Mouse (Mus musculus): Measurements from ENCODE around the gene Tbca. TPM values are rescaled to one million over a fixed set of nuclear protein-coding genes. Genes with fewer than 3 reads are reported as not detected.

Gene Tbca
- polyA plus RNA-seq, 1 experiment from 2014 or later = 235 TPM

DNA sequence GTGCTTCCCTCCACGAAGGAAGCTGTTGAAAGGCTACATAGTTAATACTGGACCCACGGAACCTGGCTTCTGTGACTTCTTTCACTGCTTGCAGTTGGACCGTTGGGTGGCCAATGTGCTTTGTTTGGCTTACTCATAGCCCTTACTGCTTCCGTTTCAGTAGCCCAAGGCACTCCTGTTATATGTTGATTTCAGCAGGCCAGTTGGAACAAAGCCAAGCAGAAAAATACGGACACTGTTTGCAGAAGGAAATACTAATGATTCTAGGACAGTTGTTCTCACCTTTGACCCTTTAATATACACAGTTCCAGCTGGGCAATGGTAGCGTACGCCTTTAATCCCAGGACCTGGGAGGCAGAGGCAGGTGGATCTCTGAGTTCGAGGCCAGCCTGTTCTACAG lies 70.5 kb downstream of the Tbca start:
- peaks cover 38% of the 10 kb centered on the region for H3K27me3 ChIP-seq
- H3K9me3 ChIP-seq (replicated peaks) = no peaks in the 10 kb centered on the region
- no peaks in the 10 kb centered on the region for H3K4me1 ChIP-seq
- no peaks in the 10 kb centered on the region for H3K36me3 ChIP-seq
- H3K4me2 ChIP-seq = no peak overlapping the region
- 69% methylated on average over 8 of the region's 8 CpGs for WGBS
- no peak overlapping the region for H3K9ac ChIP-seq
- no peak overlapping the region for H3K4me3 ChIP-seq (replicated peaks)
- ATAC-seq (replicated peaks; ENCODE audit: low FRiP score) = no peak
- H3K27ac ChIP-seq = no peak overlapping the region

DNA sequence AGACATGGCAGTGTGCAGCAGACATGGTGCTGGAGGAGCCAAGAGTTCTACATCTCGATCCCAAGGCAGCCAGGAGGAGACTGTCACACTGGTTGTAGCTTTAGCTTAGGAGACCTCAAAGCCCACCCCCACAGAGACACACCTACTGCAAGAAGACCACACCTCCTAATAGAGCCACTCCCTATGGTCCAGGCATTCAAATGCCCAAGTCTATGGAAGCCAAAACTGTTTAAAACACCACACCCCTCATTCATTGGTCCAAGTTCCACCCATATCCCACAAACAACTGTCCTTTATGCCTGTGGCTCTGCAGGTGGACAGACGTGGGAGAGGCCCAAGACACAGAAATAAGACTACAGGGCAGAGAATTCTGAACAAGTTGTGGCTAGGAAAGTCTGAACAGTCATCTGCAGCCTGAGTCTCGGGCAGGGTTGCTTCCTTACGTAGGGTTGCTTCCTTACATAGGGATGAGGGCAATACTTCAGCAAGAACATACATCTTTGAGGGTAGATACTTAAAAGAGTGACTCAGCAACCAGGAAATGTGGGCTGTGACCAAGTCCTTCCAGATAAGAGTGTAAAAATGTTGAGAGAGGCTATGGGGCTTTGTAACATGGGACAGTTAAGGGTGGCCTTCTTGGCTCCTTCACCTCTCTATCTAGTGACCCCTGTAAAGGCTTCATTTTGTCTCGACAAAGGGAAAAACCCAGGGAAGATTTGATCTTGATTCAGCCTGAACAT lies 74.0 kb downstream of the Tbca start:
- Histone ChIP-seq H3K4me1 (no peaks in the 10 kb centered on the region), H3K9ac (no peak overlapping the region), H3K36me3 (no peaks in the 10 kb centered on the region), H3K4me3 (replicated peaks) (no peak overlapping the region), H3K4me2 (no peak overlapping the region), H3K27ac (no peak overlapping the region), H3K9me3 (replicated peaks) (no peaks in the 10 kb centered on the region), H3K27me3 (peaks cover 60% of the 10 kb centered on the region)
- ATAC-seq (replicated peaks; ENCODE audit: low FRiP score) = no peak
- WGBS = 74% methylated on average over 5 of the region's 5 CpGs

- Histone ChIP-seq H3K4me3 (replicated peaks) (no peak overlapping the region), H3K27ac (no peak overlapping the region), H3K27me3 (peaks cover 95% of the 10 kb centered on the region), H3K9me3 (replicated peaks) (no peaks in the 10 kb centered on the region), H3K36me3 (no peaks in the 10 kb centered on the region), H3K4me1 (peaks cover 15% of the 10 kb centered on the region), H3K9ac (no peak overlapping the region), H3K4me2 (no peak overlapping the region)
- 39% methylated on average over 2 of the region's 2 CpGs for WGBS
- no peak for ATAC-seq (replicated peaks; ENCODE audit: low FRiP score)
These were observed 78.2 kb downstream of the Tbca start for GRCm38 (mm10) chr13:94866906-94867305.

DNA sequence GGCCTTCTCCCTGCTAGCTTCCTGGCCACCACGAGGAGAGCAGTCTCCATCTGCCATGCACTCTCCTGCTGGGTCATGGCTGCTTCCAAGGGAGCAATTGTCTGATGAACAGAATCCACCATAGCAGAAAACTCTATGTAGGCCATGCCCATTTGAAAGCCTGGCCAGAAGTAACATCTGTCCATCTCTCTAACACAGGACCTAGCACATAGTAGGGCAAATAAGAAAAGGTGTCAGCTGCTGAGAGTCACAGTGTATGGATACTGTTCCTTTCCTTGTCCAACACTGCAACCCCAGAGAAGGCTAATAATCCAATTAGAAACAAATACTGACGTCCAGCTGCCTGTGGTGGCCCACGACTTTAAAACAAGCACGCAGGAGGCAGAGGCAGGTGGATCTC lies 79.1 kb downstream of the Tbca start:
- H3K36me3 ChIP-seq = no peaks in the 10 kb centered on the region
- 59% methylated on average over 4 of the region's 4 CpGs for WGBS
- H3K9me3 ChIP-seq (replicated peaks) = no peaks in the 10 kb centered on the region
- no peak overlapping the region for H3K27ac ChIP-seq
- H3K9ac ChIP-seq = no peak overlapping the region
- H3K4me3 ChIP-seq (replicated peaks) = no peak overlapping the region
- ATAC-seq (replicated peaks; ENCODE audit: low FRiP score) = no peak
- H3K4me1 ChIP-seq = peaks cover 15% of the 10 kb centered on the region
- no peak overlapping the region for H3K4me2 ChIP-seq
- H3K27me3 ChIP-seq = peaks cover 95% of the 10 kb centered on the region

DNA sequence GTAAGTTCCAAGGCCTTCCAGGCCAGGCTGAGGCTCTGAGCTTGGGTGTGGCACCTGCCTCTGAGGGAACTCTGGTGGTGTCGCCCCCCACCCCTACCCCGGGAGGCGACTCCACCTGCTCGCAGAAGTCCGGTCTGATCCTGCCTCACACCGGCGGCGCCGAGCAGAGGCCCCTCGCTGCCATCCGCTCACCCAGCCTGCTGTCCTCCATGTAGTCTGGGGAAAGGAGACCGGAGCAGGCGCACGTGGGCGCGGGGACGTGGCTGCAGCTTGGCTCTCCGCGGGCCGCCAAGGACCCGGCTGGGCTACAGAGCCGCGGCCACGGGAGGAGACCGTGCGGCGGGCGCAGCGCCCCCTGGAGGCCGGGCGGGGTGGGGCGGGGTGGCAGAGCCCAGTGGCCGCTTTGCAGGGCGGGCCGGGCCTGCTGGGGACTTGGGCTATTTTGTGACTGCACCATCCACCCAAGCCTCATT lies 79.8 kb downstream of the Tbca start:
- H3K9ac ChIP-seq = peak overlapping the region; percentile 26; the same call in 1 of the 2 replicates
- H3K4me1 ChIP-seq = peaks cover 21% of the 10 kb centered on the region
- ATAC-seq (replicated peaks; ENCODE audit: low FRiP score) = peak; percentile 81
- no peak overlapping the region for H3K27ac ChIP-seq
- no peaks in the 10 kb centered on the region for H3K36me3 ChIP-seq
- peaks cover 95% of the 10 kb centered on the region for H3K27me3 ChIP-seq
- H3K4me2 ChIP-seq = peak overlapping the region; percentile 66
- no peaks in the 10 kb centered on the region for H3K9me3 ChIP-seq (replicated peaks)
- WGBS = under 1% methylated on average over 35 of the region's 35 CpGs
- H3K4me3 ChIP-seq (replicated peaks) = peak overlapping the region; percentile 40

DNA sequence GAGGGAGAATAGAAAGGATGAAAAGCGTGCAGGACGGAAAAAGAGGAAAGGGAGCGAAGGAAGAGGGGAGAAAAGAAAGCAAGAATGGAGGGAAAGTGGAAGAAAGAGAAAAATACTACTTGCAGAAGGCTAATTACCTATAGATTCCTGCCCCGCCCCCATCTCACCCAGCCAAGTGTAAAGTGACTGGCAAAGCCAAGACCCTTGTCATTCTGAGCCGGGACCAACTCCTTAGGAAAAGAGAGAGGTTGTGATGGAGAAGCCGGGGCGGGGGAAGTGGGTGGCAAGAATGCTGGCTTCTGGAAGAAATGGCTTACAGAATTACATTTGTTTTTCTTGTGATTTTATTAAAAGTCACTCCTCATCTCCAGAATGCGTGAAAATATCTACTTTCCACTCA lies 80.8 kb downstream of the Tbca start:
- 1% methylated on average over 8 of the region's 8 CpGs for whole genome bisulfite sequencing
- no peak for ATAC-seq (replicated peaks; ENCODE audit: low FRiP score)
- no peaks in the 10 kb centered on the region for H3K9me3 ChIP-seq (replicated peaks)

GRCm38 (mm10) chr13:94870071-94870460 lies 81.4 kb downstream of the Tbca start:
- WGBS = 3% methylated on average over 9 of the region's 9 CpGs
- no peaks in the 10 kb centered on the region for H3K36me3 ChIP-seq

More for the DNA sequence above, 80.8 kb downstream of the Tbca start:
- Histone ChIP-seq H3K27me3 (peaks cover 96% of the 10 kb centered on the region), H3K27ac (no peak overlapping the region), H3K4me3 (replicated peaks) (peak overlapping the region; percentile 40; the same call in 1 of the 2 replicates), H3K36me3 (no peaks in the 10 kb centered on the region), H3K9ac (no peak overlapping the region), H3K4me1 (peaks cover 25% of the 10 kb centered on the region), H3K4me2 (peak overlapping the region; percentile 66; the same call in 1 of the 2 replicates)

GRCm38 (mm10) chr13:94870461-94871186 lies 81.9 kb downstream of the Tbca start:
- Histone ChIP-seq H3K4me3 (replicated peaks) (no peak overlapping the region), H3K9ac (no peak overlapping the region), H3K4me1 (peaks cover 30% of the 10 kb centered on the region), H3K9me3 (replicated peaks) (no peaks in the 10 kb centered on the region), H3K27ac (no peak overlapping the region), H3K36me3 (no peaks in the 10 kb centered on the region), H3K27me3 (peaks cover 99% of the 10 kb centered on the region), H3K4me2 (no peak overlapping the region)
- WGBS = 2% methylated on average over 21 of the region's 21 CpGs
- no peak for ATAC-seq (replicated peaks; ENCODE audit: low FRiP score)

More at GRCm38 (mm10) chr13:94870071-94870460, 81.4 kb downstream of the Tbca start:
- ATAC-seq (replicated peaks; ENCODE audit: low FRiP score) = no peak
- H3K4me1 ChIP-seq = peaks cover 26% of the 10 kb centered on the region
- no peak overlapping the region for H3K27ac ChIP-seq
- H3K9ac ChIP-seq = no peak overlapping the region
- H3K4me2 ChIP-seq = no peak overlapping the region
- H3K9me3 ChIP-seq (replicated peaks) = no peaks in the 10 kb centered on the region
- no peak overlapping the region for H3K4me3 ChIP-seq (replicated peaks)
- H3K27me3 ChIP-seq = peaks cover 96% of the 10 kb centered on the region

GRCm38 (mm10) chr13:94871806-94872320 lies 83.2 kb downstream of the Tbca start:
- Histone ChIP-seq H3K4me2 (no peak overlapping the region), H3K4me1 (peaks cover 30% of the 10 kb centered on the region), H3K4me3 (replicated peaks) (no peak overlapping the region), H3K27ac (no peak overlapping the region), H3K9ac (no peak overlapping the region), H3K9me3 (replicated peaks) (no peaks in the 10 kb centered on the region), H3K27me3 (peaks cover 97% of the 10 kb centered on the region), H3K36me3 (no peaks in the 10 kb centered on the region)
- no peak for ATAC-seq (replicated peaks; ENCODE audit: low FRiP score)
- under 1% methylated on average over 7 of the region's 7 CpGs for WGBS

DNA sequence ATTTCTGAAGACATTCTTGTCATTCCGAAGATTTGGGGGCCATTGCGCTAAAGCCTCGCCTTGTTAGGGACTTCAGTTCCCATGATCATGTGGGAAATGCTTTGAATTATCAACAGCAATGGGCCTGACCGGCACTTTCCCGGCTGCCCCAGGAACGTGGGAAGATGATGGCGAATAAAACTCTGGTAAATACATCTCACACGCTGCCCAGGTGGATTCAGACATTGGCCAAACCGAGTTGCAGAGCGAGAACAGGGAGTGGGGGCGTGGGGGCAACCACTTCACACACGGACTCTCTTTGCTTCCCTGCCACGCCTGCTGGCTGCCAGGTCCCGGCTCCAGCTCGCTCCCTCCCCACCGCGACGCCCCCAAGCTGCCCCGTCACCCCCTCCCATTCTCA lies 83.7 kb downstream of the Tbca start:
- H3K4me1 ChIP-seq = peaks cover 30% of the 10 kb centered on the region
- H3K27ac ChIP-seq = no peak overlapping the region

GRCm38 (mm10) chr13:94873111-94874038 lies 84.7 kb downstream of the Tbca start:
- Histone ChIP-seq H3K4me1 (peaks cover 29% of the 10 kb centered on the region), H3K27me3 (peaks cover 97% of the 10 kb centered on the region), H3K4me3 (replicated peaks) (peak overlapping the region; percentile 18; the same call in 1 of the 2 replicates), H3K27ac (no peak overlapping the region), H3K4me2 (no peak overlapping the region; the same call in 1 of the 2 replicates), H3K9ac (no peak overlapping the region), H3K36me3 (no peaks in the 10 kb centered on the region), H3K9me3 (replicated peaks) (no peaks in the 10 kb centered on the region)
- WGBS = under 1% methylated on average over 54 of the region's 54 CpGs
- peak; percentile 50; the same call in 1 of the 2 replicates for ATAC-seq (replicated peaks; ENCODE audit: low FRiP score)

More for the DNA sequence above, 83.7 kb downstream of the Tbca start:
- H3K9me3 ChIP-seq (replicated peaks) = no peaks in the 10 kb centered on the region
- no peaks in the 10 kb centered on the region for H3K36me3 ChIP-seq
- no peak overlapping the region for H3K4me3 ChIP-seq (replicated peaks)
- H3K9ac ChIP-seq = no peak overlapping the region
- WGBS = 1% methylated on average over 19 of the region's 19 CpGs
- no peak overlapping the region for H3K4me2 ChIP-seq
- H3K27me3 ChIP-seq = peaks cover 97% of the 10 kb centered on the region
- no peak for ATAC-seq (replicated peaks; ENCODE audit: low FRiP score)
